Mouse (Mus musculus): ENCODE measurements at regions not wholly inside any gene's neighbourhood (a gene's known extent, or its start where the extent isn't known, plus 50 kb on each side); places are given as distances from the start of the nearest gene placed in this dataset.
"Not testable (repeated sequence)": the region's sequence is repeated elsewhere in the genome, so short reads cannot be mapped to it uniquely, and the experiment has no call there.

DNA sequence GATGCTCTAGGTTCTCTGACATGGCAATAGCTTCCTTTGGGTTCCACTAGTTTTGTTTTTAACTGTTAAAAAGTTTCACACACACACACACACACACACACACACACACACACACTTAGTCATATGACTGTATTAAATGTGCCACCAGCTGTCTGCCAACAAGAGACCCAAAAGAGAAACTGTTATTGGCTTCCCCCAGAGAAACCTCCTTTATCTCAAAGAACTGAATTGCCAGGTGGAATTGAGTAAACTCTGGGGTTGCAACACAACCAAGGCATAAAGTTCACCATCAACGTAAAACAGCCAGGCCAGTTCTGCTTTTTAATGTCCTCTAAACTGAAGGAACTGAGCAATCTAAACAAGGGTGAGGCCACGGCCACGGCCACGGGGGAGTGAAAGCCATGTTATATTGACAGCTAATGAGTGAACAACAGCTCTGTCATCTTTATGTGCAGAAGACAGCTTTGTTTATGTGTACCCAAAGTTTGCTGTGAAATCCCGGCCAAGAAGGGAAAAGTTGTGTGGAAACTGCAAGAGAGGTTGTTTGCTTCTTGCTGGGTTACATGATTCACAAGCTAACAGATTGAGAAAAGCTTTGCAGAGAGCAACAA, 69.3 kb downstream of the Btg1 start:
- no peak for DNase-seq (ENCODE audit: low spot score in 2 of 2)

DNA sequence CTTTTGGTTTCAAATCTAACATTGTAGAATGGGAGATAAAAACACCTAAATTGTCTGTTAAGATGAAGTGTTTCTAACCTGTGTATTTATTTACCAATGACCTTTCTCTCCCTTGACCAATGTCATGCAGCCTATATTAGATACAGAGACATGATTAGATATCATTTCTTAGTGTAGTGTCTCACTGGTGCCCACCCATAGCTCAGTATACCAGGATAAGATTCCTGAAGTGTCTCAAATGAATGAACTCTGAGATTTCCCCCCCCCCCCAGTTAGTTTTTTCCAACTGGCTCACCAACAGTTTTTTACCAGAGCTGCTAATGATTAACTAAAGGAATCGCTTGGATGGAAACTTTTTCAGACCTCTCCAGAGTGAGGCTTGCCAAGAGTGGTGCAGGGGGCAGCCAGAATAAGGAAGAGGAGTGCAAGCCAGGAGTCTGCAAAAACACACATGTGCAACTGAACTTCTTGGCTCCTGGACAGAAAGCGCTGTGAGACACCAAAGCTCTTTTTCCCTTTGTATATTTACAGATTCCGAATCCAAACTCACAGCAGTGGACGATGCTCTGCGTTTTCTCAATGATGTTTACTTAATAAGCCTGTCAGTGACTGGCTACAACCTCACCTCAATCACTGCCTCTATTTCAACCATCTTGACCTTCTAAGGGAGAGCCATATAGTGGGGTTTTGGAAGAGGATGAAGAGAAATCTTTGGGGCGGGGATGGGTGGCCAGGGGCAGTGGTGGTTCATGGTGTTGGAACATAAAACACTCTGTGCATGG, 70.0 kb downstream of the Btg1 start:
- no peak for DNase-seq (ENCODE audit: low spot score in 2 of 2)

DNA sequence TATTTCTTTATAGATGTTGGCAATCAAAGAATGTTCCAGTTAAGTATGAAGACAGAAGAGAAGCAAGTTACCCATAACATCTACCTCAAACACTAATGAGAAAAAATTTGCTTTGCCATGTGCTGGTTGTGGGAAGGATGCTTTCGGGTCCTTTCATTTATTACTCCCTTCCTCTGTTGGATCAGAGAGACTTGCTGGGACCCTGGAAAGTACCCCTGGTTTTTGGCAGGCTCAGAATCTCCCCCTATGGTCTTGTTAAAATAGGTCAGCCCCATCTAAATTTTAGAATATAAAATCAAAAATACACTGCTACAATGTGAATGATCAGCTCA, 70.6 kb downstream of the Btg1 start:
- DNase-seq (ENCODE audit: low spot score in 2 of 2): no peak

DNA sequence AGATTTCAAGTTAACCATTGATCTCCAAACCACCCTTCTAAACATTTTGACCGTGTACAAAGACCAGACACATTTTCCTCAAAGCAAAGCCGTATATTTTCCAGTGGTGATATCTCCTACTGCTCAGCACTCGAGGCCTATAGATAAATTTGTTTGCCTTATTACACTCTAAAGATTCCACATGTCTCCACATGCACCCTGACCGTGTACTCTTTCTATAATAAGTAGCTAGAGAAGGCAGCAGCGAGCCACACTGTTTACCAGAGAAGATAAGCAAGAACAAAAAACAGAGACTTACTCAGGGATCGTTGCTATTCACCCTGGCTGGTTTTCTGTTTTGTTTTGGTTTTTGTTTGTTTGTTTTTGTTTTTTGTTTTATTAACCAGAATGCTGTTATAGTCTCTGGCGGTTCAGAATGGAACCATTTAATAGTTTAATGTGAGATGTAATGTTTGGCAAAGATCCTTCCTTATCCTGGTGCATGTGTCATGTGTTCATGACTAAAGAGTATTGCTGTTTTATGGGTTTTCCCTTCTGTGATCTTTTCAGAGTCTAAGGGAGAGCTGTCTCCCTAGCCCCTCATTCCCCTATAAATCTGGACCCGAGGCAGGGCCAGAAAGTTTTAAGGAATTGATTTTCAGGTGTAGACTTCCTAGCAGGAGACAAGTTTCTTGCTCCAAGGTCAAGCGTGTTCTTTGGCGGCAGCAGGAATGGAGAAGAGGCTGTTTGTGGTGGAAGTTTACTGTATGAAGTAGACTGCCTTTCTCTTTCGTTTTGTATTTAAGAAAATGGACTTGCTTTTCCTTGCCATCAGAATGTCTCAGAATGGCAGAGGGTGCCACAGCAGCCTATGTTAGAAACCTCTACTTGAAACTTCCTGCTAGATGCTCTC, 73.4 kb downstream of the Btg1 start:
- DNase-seq (ENCODE audit: low spot score in 2 of 2): no peak

DNA sequence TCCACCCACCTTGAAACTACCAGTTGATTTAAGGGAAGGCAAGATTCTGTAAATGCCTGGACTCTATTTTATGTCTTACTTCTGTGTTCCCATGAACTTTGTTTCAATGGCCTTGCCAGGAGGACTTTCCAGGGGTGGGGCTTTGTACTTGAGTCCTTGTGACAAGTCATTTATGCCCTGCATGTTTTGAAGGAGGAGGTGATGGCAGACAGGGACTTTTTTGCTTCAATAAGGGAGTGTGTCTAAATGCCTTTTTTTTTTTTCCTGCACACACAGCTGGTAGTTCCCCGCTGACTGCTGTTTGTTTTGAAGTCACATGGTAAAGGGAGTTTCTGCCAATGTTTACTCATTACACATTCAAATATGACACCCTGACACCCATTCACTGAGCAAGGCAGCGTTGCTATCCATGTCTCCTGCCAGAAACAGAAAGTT, 74.1 kb downstream of the Btg1 start:
- DNase-seq (ENCODE audit: low spot score in 2 of 2): no peak

DNA sequence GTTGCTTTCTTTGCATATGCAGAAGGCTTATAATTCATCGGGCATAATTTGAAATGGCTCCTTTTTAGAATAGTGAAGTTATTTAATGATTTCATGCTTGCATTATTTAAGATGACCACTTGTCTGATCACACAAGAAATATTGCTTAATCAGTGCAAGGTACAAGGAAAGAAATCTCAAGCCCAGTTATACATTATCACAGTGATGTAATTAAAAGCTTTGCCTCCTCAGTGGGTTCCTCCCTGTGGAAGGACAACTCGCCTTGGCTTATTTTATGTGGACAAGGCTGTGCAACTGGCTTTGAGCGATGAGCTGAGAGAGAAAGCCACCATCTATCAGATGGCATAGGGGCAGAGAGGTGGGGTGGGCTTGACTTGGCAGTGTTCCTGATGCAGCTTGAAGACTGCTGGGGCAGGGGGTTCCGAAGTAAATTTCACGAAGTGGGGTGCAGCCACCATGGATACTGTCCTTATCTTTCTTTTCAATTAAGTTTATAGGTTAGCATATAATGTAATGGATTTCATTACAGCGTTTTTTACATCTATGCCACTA, 74.6 kb downstream of the Btg1 start:
- DNase-seq (ENCODE audit: low spot score in 2 of 2): no peak

DNA sequence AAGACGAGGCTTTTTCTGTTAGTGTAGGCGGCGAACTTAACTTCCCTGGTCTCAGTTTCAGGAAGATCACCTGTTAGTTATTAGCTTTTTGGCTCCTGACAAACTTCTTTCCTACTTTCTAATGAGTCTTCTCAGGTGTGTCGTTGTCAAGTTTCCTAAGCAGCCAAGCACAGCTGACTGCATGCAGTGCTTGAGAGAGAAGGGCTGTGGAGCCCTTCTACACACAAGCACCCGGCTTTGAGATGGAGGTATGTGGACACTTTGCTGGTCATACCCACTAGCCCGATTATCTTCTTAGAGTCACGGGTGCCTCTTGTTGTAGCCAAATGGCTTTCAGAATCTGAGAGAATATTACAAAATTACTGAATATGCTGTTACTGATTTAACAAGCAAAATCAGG, 76.0 kb downstream of the Btg1 start:
- no peak for DNase-seq (ENCODE audit: low spot score in 2 of 2)

DNA sequence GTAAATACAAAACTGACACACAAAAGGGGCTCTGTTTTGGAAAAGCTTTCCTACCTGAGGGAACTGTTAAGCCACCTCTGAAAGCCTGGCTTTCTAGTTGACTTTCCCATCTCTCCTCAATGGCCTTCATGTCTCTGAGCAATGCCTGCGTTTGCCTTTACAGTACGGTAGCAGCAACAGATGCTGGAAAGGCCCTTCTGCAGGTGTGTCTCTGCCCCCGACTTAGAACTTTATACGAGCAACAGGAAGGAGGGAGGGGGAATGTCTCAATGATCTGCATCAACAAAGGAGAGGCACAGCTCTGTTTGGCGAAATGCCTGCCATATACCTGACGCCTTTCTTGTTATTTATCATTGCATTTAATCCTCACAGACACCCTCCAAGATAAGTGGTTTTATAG, 77.0 kb downstream of the Btg1 start:
- DNase-seq (ENCODE audit: low spot score in 2 of 2): no peak

DNA sequence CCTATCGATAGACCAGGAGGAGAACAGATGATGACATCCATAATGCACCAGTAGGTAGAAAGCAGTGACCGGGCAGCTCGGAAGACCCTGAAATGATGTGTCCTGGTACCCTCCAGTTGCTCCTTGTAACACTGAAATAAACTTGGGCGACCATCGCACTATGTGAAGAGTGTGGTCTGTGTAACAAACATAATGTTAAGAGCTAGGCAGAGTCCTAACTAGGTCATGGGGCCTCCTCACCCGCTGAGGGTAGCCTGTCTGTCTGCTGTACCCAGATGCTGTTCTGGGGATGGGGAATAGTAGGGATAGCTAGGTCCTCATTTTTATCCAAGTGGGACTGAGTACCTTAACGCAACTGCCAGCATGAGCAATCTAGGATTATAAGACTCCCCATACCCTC, 79.8 kb downstream of the Btg1 start:
- DNase-seq (ENCODE audit: low spot score in 2 of 2): no peak

DNA sequence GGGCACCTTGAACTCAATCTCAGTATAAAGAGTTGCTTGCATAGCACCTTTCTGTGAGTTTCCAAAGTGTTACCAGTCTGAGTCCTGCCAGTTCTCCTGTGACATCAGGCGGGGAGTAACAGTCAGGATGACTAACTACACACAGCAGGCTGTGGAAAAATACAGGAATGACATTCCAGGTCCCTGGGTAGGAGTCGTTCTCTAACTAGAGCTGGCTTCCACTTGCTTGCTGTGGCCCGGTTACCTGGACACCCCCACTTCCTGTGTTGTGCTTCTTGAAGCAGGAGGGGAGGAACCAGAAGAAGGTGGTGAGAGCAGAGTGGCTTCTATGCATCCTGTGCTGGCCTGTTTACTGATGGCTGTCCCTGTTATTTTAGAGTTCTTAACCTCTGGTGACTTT, 81.0 kb downstream of the Btg1 start:
- DNase-seq (ENCODE audit: low spot score in 2 of 2): no peak

DNA sequence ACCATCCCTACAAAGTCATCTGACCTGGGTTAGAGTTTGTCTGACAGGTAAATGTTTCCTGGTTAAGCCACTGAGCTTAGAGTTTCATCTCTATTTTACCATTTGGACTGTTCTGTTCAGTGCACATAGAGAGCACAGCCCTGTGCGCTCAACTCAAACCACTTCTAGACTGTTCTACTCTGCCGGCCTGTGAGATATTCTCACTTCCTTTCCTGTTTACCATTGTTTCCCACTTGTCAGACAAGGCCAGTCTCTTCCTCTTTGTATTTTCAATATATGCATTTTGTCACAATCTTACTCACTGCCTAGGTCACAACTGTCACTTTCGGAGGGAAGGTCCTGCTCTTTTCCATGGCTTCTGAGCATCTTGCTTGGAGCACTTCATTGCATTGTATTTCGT, 89.8 kb downstream of the Btg1 start:
- no peak for DNase-seq (ENCODE audit: low spot score in 2 of 2)

DNA sequence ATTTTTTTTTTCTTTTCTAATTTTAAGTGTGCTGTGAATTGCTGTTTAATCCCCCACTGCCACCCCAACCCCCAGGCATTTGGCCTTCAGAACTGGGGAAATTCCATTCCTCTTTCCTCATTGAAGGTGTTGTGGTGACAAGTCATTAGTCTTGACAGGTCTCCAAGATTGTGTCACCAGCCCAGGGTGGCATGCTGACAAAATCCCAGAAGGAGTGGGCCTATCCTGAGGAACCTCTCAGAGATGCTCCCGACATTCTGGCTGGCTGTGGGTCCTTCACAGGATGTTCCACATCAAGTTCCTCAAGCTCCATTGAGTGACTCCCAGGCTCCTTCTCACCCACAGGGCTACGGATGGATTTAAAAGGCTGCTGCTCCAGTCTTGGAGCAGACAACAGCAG, 91.7 kb downstream of the Btg1 start:
- no peak for DNase-seq (ENCODE audit: low spot score in 2 of 2)

DNA sequence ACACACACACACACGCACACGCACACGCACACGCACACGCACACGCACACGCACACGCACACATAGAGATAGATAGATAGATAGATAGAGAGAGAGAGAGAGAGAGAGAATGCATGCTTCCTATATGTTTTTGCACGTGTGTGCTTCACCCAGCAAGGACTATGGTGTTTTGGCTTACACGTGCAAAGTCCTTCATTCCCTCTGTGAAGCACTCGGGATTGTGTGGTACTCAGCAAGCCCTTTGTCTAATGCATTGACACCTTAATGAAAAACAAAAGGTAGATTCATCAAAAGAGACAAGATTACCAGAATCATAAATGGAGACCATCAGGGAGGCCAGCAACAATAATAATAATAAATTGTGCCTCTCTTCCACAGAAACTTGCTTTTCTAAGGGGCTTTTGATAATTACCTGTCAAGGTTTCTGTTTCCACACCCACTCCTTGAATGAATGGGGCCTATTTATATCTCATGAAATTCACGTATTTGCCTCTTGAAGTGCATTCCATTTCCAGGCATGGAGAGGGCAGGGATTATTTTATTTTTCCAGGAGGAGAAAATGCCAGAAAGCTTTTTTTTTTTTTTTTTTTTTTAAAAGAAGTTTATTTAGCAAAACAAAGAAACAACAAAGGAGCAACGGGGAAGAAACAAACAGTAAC, 93.0 kb downstream of the Btg1 start:
- no peak for DNase-seq (ENCODE audit: low spot score in 2 of 2)

DNA sequence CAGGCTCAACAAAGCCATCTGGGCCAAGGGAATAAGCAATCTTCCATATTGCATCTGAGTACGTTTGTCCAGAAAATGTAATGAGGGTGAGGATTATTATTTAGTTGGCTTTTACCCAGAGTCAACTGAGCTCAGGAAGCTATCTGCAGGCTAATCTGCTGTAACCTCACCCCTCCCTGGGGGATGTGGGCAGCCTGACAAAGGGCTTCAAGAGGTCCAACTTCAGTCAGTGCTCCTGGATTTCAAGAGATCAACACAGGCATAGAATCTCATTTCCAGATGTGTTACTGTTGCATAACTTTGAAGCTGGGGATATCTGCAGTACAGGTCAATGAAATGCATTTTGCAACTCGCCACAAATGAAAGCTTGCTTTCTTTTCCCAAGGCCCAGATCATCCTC, 95.2 kb downstream of the Btg1 start:
- DNase-seq (ENCODE audit: low spot score in 2 of 2): no peak

DNA sequence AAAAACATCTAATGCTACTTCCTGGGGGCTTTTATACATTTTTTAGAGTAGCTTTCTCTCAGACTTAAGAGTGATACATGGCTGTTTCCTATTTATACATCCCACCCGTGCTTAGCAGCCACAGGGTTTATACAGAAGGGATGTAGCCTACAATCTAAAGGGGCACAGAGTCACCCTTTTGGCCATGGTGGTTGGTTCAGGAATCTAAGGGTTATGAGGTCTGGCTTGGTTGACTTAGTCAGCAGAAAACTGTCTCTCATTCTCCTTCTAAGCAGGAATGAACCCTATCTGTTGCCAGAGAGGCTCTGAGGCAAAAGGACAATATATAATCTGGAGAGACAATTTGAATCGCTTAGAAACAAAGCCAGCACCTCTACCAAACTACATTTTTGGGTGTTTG, 97.9 kb downstream of the Btg1 start:
- DNase-seq (ENCODE audit: low spot score in 2 of 2): no peak

DNA sequence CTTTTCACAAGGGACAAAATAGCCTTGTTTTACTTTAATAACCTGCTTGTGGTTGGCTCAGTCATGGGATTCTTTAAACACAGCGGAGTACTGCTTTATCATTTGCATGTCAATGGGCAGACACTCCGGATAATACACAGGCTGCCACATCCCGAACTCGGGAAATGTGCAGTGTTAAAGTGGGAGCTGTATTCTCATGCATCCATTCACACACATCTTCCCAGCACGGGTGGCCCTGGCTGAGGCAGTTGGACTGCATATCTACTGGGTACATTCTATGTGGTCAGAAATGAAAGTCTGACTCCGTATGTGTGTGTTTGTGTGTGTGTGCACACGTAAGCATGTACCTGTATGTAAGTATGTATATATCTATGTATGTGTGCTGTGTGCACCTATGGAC, 100.5 kb downstream of the Btg1 start:
- no peak for DNase-seq (ENCODE audit: low spot score in 2 of 2)

DNA sequence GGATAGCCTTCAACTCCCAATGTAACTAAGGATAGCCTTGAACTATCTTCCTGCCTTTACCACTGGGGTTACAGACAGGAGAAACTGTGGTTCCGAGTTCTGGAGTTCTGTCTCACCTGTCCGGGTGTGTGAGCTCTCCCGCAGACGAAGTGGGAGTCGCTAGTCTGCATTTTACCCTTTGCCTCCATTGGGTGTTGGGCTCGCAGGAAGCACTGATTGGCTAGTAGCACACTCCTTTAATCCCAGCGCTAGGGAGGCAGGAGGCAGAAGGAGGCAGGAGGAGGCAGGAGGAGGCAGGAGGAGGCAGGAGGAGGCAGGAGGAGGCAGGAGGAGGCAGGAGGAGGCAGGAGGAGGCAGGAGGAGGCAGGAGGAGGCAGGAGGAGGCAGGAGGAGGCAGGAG, 101.9 kb downstream of the Btg1 start:
- DNase-seq (ENCODE audit: low spot score in 2 of 2): not testable (repeated sequence)

DNA sequence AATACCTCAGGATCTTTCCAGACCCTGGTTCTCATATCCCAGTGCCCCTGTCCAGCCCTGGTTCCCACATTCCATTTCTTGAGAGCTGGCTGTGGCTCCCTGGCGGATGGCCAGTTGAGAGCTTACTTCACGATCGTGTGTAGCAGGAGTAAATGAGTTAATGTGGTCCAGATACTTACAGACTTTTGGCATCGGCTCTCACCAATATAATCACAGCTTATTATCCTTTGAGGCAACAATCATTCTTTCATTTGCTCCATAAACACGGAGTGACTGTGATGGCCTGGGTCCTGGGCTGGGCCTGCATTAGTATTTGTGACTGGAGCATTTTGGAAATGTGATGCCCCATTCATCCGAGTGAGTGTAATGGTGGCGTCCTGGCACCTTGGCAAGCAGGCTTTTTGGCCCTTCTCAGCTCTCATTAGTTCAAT, 103.5 kb downstream of the Btg1 start:
- DNase-seq (ENCODE audit: low spot score in 2 of 2): no peak

DNA sequence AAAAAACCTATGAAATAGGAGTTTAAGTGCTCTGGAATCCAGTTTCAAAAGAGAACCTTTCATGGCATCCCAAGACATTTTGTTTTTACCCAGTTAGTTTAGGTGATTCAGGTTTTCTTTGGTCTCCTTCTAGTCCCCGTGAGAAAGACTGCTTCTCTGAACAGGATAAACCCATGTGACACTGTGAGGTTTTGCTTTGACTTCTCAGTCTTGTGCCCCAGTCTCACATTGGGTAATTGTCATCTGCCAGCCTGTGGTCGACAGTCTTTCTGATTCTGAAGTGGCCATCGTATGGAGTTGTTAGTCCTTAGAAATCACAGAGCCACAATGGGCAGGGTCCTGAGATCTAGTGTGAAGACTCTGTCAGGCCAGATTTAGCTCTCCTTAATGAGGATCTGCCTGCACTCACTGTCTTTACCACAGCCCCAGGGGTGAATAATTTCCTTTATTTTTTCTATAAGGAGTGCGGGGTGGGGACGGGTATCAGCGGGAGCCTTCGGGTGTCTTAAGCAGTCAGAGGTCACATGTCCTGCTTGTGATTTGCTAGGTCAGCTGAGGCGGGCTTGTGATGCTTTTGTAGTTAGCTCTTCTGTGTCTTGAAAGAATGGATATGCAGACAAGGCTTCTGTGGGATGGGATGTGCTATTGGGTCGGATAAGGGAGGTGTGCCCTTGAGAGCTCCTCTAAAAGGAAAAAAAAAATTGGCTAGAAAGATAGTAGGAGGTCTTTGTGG, 104.3 kb downstream of the Btg1 start:
- no peak for DNase-seq (ENCODE audit: low spot score in 2 of 2)

DNA sequence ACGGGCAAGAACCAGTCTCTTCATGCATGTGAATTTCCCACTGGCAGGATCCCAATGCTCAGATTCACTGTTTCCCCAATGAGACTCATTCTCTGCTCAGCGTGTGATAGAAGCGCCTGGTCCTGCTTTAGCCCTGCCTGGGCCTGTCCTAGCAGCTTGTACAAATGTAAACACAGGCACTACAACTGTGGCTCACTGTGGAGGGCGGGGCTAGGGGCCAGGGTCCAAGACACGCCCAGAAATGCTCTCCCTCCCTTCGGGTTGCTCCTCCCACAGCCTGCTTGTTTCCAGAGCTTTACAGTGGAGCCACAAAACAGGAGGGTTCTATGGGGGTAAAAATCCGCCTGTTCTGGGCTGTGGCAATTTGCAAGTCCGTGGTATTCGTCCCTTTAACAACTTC, 105.7 kb downstream of the Btg1 start:
- DNase-seq (ENCODE audit: low spot score in 2 of 2): no peak

DNA sequence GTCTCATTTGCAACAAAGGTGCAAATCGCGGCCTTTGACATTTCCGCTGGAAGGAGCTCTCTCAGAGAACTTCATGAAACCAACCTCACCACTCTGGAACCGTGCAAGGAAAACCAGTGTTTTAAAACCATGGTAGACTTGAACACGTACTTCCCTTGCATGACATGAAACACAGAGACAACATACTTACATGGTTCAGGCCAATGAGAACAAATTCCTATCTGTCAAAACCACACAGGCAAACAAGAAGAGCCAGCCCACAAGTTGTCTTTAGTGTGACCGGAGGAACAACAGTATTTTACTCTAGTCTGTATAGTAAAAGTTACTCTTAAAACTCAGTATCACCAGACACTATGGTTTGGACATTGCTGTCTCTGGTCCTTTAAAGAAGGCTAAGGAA, 106.3 kb downstream of the Btg1 start:
- no peak for DNase-seq (ENCODE audit: low spot score in 2 of 2)
